Mouse (Mus musculus) hindbrain, embryonic 16.5 days (tissue): Measurements from ENCODE around the gene Ikbkg. TPM values are rescaled to one million over a fixed set of nuclear protein-coding genes. Genes with fewer than 3 reads are reported as not detected.

Experiments used
- ATAC-seq: fragments of 200-750 bp; cut with Nextera tagmentation; 2 replicates; pipeline ENCODE4 v1.8.0; 2017; ENCODE audit warnings: moderate TSS enrichment, moderate library complexity
- H3K27ac ChIP-seq: fragments of 300-500 bp; sonication (generic); 2 replicates; pipeline ENCODE4 v1.5.1; 2014; ENCODE audit warnings: low read depth, mild to moderate bottlenecking, control low read depth, low read length, moderate library complexity
- H3K27me3 ChIP-seq: fragments of 300-500 bp; sonication (generic); replicated peaks from 2 replicates; pipeline ENCODE4 v1.6.1; 2014; ENCODE audit warnings: low read length; ENCODE audit not compliant: control insufficient read depth, insufficient read depth
- H3K36me3 ChIP-seq: fragments of 300-500 bp; sonication (generic); 2 replicates; pipeline ENCODE4 v1.6.1; 2014; ENCODE audit warnings: mild to moderate bottlenecking, low read length, moderate library complexity, mixed read lengths; ENCODE audit not compliant: control insufficient read depth, insufficient read depth
- H3K4me1 ChIP-seq: fragments of 300-500 bp; sonication (generic); 2 replicates; pipeline ENCODE4 v1.6.1; 2014; ENCODE audit warnings: low read depth, low read length; ENCODE audit not compliant: control insufficient read depth, insufficient read depth
- H3K4me2 ChIP-seq: fragments of 300-500 bp; sonication (generic); 2 replicates; pipeline ENCODE4 v1.6.1; 2014; ENCODE audit warnings: mild to moderate bottlenecking, low read length, control low read depth, moderate library complexity
- H3K4me3 ChIP-seq: fragments of 300-500 bp; sonication (generic); 2 replicates; pipeline ENCODE4 v1.5.1; 2014; ENCODE audit warnings: mild to moderate bottlenecking, low read length, control low read depth, moderate library complexity
- H3K9ac ChIP-seq: fragments of 300-500 bp; sonication (generic); 2 replicates; pipeline ENCODE4 v1.6.1; 2014; ENCODE audit warnings: low read depth, mild to moderate bottlenecking, control low read depth, low read length, moderate library complexity
- H3K9me3 ChIP-seq: fragments of 300-500 bp; sonication (generic); 2 replicates; pipeline ENCODE4 v1.6.1; 2014; ENCODE audit warnings: mild to moderate bottlenecking, low read length, moderate library complexity; ENCODE audit not compliant: control insufficient read depth
- WGBS: fragments of 180-500 bp; shearing (Covaris S2); extraction: QIAGEN DNeasy Blood & Tissue Kit; methylation state at CpG from one replicate; pipeline ENCODE4 v1.1.7; 2014; 5-methylcytosine and 5-hydroxymethylcytosine counted together
- polyA plus RNA-seq: library from polyadenylated mRNA; unstranded; fragments of >200 nt; fragmentation: Nextera tagmentation; extraction: Ambion mirVana; gene quantifications from 2 replicates; pipeline ENCODE4 v1.2.1, GENCODE M21; 2015

Ikbkg gene
- polyA plus RNA-seq, 1 experiment from 2014 or later = 14.3 TPM

DNA sequence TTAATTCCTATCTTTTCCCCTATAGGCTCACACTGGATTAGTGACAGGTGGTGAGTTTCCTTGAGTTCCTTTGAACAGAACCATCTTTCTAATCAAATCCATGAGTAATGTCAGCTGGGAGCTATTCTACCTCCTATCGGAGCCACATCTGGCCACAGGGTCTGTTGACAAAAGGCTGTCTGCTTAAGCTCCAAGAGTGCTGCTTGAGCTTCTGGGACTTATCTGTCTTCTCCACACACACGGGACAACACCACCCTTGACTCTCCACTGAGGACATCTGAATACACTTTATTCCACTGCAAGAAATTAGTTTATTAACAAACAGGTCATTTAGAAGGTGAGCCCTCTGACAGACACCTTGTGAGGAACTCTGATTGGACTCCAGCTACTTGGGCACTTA is 8.6 kb upstream of the Ikbkg start:
- no peaks in the 10 kb centered on the region for H3K27me3 ChIP-seq
- H3K4me1 ChIP-seq = no peaks in the 10 kb centered on the region
- no peak overlapping the region for H3K9ac ChIP-seq
- no peak overlapping the region for H3K4me3 ChIP-seq
- H3K9me3 ChIP-seq = no peaks in the 10 kb centered on the region
- H3K27ac ChIP-seq = no peak overlapping the region
- no peak overlapping the region for H3K4me2 ChIP-seq
- WGBS = 86% methylated on average over 2 of the region's 2 CpGs
- H3K36me3 ChIP-seq = no peaks in the 10 kb centered on the region; the same call in 1 of the 2 replicates
- no peak for ATAC-seq

DNA sequence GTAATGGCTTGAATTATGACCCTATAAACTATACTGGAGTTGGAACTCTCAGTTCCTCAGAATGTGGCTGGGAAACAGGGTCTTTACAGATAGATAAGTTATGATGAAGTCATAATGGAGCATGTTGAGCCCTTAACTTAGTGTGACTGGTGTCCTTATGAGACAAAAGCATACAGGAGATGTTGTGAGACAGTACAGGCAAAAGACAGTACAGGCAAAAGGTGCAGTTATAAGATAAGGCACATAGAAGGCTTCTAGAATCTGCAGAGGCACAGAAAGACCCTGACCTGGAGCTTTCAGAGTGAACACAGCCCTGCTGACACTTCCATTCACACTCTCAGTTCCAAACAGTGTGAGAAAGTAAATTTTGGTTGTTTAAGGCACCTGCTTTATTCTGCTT is 4.9 kb upstream of the Ikbkg start:
- H3K4me2 ChIP-seq = no peak overlapping the region
- no peaks in the 10 kb centered on the region for H3K9me3 ChIP-seq
- H3K4me3 ChIP-seq = no peak overlapping the region
- H3K27me3 ChIP-seq = no peaks in the 10 kb centered on the region
- H3K4me1 ChIP-seq = peaks cover 3% of the 10 kb centered on the region; the same call in 1 of the 2 replicates
- no peak overlapping the region for H3K9ac ChIP-seq
- ATAC-seq = no peak
- H3K27ac ChIP-seq = no peak overlapping the region
- H3K36me3 ChIP-seq = no peaks in the 10 kb centered on the region; the same call in 1 of the 2 replicates

DNA sequence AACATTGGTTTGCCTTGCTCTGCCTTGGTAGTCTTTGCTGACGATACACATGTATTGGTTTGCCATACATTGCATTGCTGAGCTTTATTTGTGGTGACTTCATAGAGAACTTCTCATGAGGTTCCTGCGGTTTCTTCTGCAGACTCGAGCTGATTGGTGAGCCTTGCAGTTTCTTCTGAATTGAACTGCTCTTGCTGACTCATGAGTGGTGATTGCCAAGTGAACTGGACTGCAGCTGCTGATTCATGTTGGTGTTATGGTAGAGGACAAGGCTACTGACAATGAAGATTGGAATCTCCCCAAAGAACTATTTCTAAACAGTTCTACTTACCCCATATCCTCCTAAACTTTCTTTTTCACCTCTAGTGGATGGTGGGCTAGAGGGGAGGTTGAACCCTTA is 7.0 kb downstream of the Ikbkg start:
- Histone ChIP-seq H3K9ac (no peak overlapping the region), H3K4me1 (no peaks in the 10 kb centered on the region), H3K4me2 (no peak overlapping the region), H3K27me3 (no peaks in the 10 kb centered on the region), H3K36me3 (no peaks in the 10 kb centered on the region), H3K9me3 (no peaks in the 10 kb centered on the region), H3K27ac (no peak overlapping the region), H3K4me3 (no peak overlapping the region)
- ATAC-seq = no peak
- WGBS = 86% methylated on average over 3 of the region's 3 CpGs

DNA sequence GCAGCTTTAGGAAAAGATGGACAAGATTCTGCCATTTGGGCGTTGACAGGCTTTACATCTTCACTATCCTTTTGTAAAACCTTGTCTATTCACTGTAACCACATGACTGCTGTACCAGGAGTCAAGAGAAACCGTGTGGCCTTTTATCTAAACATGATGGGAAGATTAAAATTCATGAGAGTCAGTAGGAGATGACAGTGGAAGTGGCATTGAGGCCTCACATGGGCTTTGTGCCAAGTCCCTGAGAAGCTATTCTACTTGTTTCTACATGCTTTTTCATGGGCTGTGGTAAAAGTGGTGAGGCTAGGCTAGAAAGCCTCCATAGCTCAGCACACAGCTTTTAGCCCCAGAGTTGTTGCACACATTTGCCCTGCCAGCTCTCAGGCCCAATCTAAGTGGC is 15.2 kb downstream of the Ikbkg start:
- 20% methylated on average over 2 of the region's 2 CpGs for WGBS
- H3K4me3 ChIP-seq = no peak overlapping the region
- H3K9me3 ChIP-seq = no peaks in the 10 kb centered on the region
- no peak for ATAC-seq
- H3K4me1 ChIP-seq = no peaks in the 10 kb centered on the region
- H3K36me3 ChIP-seq = no peaks in the 10 kb centered on the region
- H3K27me3 ChIP-seq = no peaks in the 10 kb centered on the region
- H3K9ac ChIP-seq = no peak overlapping the region
- H3K27ac ChIP-seq = no peak overlapping the region
- H3K4me2 ChIP-seq = no peak overlapping the region

- H3K4me1 ChIP-seq = no peaks in the 10 kb centered on the region
- H3K4me3 ChIP-seq = no peak overlapping the region
- no peak overlapping the region for H3K9ac ChIP-seq
- no peaks in the 10 kb centered on the region for H3K9me3 ChIP-seq
- no peak overlapping the region for H3K4me2 ChIP-seq
- peak; percentile 83 for ATAC-seq
- H3K36me3 ChIP-seq = no peaks in the 10 kb centered on the region
- no peak overlapping the region for H3K27ac ChIP-seq
- H3K27me3 ChIP-seq = no peaks in the 10 kb centered on the region
These were observed 20.3 kb downstream of the Ikbkg start for GRCm38 (mm10) chrX:74413377-74413776.

DNA sequence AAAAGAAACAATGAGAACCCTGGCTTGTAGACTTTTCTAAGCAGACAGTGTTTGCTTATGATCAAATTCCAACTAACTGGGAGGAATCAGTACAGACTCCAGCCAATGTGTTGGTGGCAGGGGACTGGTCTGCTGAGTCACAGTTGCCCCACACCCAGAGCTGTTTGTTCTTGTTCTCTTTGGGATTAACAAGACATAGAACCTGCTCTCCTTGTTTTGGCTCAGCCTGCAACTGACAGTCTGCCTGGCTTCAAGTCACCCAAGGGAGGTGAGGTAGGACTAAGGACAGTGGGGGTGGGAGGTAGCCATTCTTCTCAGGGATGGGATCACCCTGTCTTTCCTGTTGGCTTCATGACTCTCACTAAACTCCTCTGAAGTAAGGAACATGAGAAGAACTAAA is 31.4 kb downstream of the Ikbkg start:
- ATAC-seq = no peak
- Histone ChIP-seq H3K27ac (no peak overlapping the region), H3K4me2 (no peak overlapping the region), H3K27me3 (no peaks in the 10 kb centered on the region), H3K9ac (no peak overlapping the region), H3K36me3 (no peaks in the 10 kb centered on the region), H3K9me3 (no peaks in the 10 kb centered on the region), H3K4me1 (peaks cover 3% of the 10 kb centered on the region; the same call in 1 of the 2 replicates), H3K4me3 (no peak overlapping the region)

DNA sequence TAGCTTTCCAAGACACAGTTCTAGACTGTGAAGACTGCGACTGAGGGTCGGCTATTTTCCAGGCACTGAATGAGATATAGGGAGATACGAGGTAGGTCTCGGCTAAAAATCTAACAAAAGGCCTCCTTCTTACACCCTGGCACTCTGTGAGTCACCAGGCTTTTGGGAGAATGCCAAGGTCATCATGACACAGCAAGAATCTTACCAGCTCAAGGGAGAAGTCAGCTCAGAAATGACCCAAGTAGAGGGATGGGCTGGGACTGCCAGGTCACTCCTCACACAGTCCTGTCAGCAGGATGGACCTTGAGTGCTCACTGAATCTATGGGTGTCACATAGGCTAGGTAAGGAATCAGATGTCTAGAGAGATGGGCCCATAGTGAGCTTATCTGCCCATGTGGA is 32.1 kb downstream of the Ikbkg start:
- no peak for ATAC-seq
- 80% methylated on average over 4 of the region's 4 CpGs for WGBS
- Histone ChIP-seq H3K27ac (no peak overlapping the region), H3K36me3 (no peaks in the 10 kb centered on the region), H3K4me1 (peaks cover 5% of the 10 kb centered on the region), H3K4me3 (no peak overlapping the region), H3K4me2 (no peak overlapping the region), H3K9me3 (no peaks in the 10 kb centered on the region), H3K27me3 (no peaks in the 10 kb centered on the region), H3K9ac (no peak overlapping the region)

GRCm38 (mm10) chrX:74426256-74426655 is 33.2 kb downstream of the Ikbkg start:
- Histone ChIP-seq H3K27ac (no peak overlapping the region), H3K27me3 (no peaks in the 10 kb centered on the region), H3K36me3 (no peaks in the 10 kb centered on the region), H3K9ac (no peak overlapping the region), H3K4me3 (no peak overlapping the region), H3K9me3 (no peaks in the 10 kb centered on the region), H3K4me2 (no peak overlapping the region), H3K4me1 (peaks cover 7% of the 10 kb centered on the region)
- 58% methylated on average over 1 of the region's 1 CpGs for WGBS
- ATAC-seq = no peak

GRCm38 (mm10) chrX:74427116-74427515 is 34.0 kb downstream of the Ikbkg start:
- Histone ChIP-seq H3K36me3 (no peaks in the 10 kb centered on the region), H3K27ac (no peak overlapping the region), H3K9ac (no peak overlapping the region), H3K4me1 (peaks cover 7% of the 10 kb centered on the region), H3K27me3 (no peaks in the 10 kb centered on the region), H3K4me3 (no peak overlapping the region), H3K9me3 (no peaks in the 10 kb centered on the region), H3K4me2 (no peak overlapping the region)
- 83% methylated on average over 3 of the region's 3 CpGs for WGBS
- ATAC-seq = no peak

DNA sequence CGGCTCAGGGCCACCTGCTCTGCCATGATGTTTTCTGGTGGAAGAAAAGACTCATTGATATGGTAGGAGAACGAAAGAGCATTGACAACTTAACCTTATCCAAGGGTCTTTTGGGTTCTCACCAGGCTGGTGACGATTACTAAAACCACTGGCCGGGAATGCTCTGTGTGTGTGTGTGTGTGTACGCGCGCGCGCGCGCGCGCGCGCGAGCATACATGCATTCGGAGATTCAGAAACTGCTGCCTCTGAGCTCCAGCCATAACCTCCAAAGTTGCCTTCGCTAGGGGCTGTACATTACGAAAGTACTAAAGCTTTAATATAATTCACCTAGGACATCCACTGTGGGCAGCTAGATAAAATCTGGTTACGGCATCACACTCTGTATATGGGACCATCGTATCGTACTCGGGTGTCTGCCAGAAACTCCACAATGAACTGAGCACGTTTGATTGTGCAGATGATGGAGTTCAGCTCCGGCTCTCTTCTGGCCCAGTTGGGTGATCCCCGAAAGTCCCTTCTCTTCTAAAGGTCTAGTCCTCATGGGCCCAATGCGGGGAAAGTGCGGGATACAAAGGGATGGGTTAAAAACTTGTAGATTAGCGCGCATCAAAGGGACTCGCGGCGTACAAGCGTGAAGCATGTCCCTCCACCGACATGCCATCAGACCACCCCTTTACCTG is 35.2 kb downstream of the Ikbkg start:
- no peaks in the 10 kb centered on the region for H3K27me3 ChIP-seq
- H3K4me1 ChIP-seq = peaks cover 7% of the 10 kb centered on the region
- peak overlapping the region; percentile 83 for H3K27ac ChIP-seq
- peak overlapping the region; percentile 57 for H3K4me3 ChIP-seq
- no peaks in the 10 kb centered on the region for H3K9me3 ChIP-seq
- ATAC-seq = peak; percentile 55
- H3K36me3 ChIP-seq = no peaks in the 10 kb centered on the region
- peak overlapping the region; percentile 62 for H3K9ac ChIP-seq
- H3K4me2 ChIP-seq = peak overlapping the region; percentile 62
- WGBS = 13% methylated on average over 35 of the region's 35 CpGs
